Comparison of ENCODE assay signal across 8 mouse cellular contexts in genomic region chr4:48586099-48586821, GRCm38 (mm10). TPM values are rescaled to one million over a fixed set of nuclear protein-coding genes. Genes with fewer than 3 reads are reported as not detected.
DNase-seq lines count a peak whose midpoint lies in the region; ATAC-seq and TF ChIP-seq lines count a peak whose summit lies in the region.

No protein-coding gene starts in this region.

- intact Hi-C loops in gastrocnemius, adult 2 months (cut with DNase I): loop anchor here (5.0 kb wide), 1 partner anchor 91 kb away; no protein-coding TSS in a partner anchor
- intact Hi-C loops in gastrocnemius, postnatal 36 days (cut with DNase I): loop anchor here (5.0 kb wide), 1 partner anchor 91 kb away; no protein-coding TSS in a partner anchor
- intact Hi-C loops in left cerebral cortex, postnatal 14 days (cut with DNase I): loop anchor here (5.0 kb wide), 2 partner anchors 41 to 96 kb away; no protein-coding TSS in a partner anchor

- peak; percentile 41 for ATAC-seq in forebrain, embryonic 13.5 days
- peak; percentile 68 for ATAC-seq in kidney, embryonic 15.5 days (replicated peaks; ENCODE audit: low FRiP score)

- peaks cover 10% of the 10 kb centered on the region; the same call in 1 of the 2 replicates for H3K36me3 ChIP-seq in forebrain, embryonic 13.5 days (ENCODE audit: poor library complexity, severe bottlenecking)
- H3K36me3 ChIP-seq in kidney, embryonic 15.5 days: peaks cover 4% of the 10 kb centered on the region; the same call in 1 of the 2 replicates

- no peak for DNase-seq in gastrocnemius, adult 2 months
- DNase-seq in gastrocnemius, postnatal 36 days: no peak
- peak; percentile 74 for DNase-seq in R1 (ENCODE audit: low read depth, low spot score)
- DNase-seq in lung, postnatal 10 days: peak; percentile 66
- peak; percentile 79 for DNase-seq in retina, postnatal 1 day
- no peak for DNase-seq in left cerebral cortex, postnatal 14 days (ENCODE audit: low spot score in 2 of 2)

- no peak overlapping the region for H3K27ac ChIP-seq in gastrocnemius, adult 2 months
- H3K27ac ChIP-seq in forebrain, embryonic 13.5 days: peak overlapping the region; percentile 97
- peak overlapping the region; percentile 93 for H3K27ac ChIP-seq in kidney, embryonic 15.5 days

- H3K9me3 ChIP-seq in forebrain, embryonic 13.5 days (replicated peaks): no peaks in the 10 kb centered on the region
- H3K9me3 ChIP-seq in kidney, embryonic 15.5 days (replicated peaks): no peaks in the 10 kb centered on the region

- TF ChIP-seq CTCF in gastrocnemius, adult 2 months (IDR thresholded peaks at IDR 0.05): no peak

- H3K9ac ChIP-seq in forebrain, embryonic 13.5 days: peak overlapping the region; percentile 99
- H3K9ac ChIP-seq in kidney, embryonic 15.5 days: peak overlapping the region; percentile 88

- H3K4me1 ChIP-seq in forebrain, embryonic 13.5 days: peaks cover 46% of the 10 kb centered on the region
- peaks cover 16% of the 10 kb centered on the region for H3K4me1 ChIP-seq in kidney, embryonic 15.5 days

- 0% methylated on average over 12 of the region's 12 CpGs for WGBS in forebrain, embryonic 13.5 days
- 2% methylated on average over 12 of the region's 12 CpGs for WGBS in kidney, embryonic 15.5 days

- peak overlapping the region; percentile 88 for H3K4me2 ChIP-seq in forebrain, embryonic 13.5 days
- H3K4me2 ChIP-seq in kidney, embryonic 15.5 days: peak overlapping the region; percentile 81

- peak overlapping the region; percentile 77 for H3K4me3 ChIP-seq in gastrocnemius, adult 2 months
- peak overlapping the region; percentile 88 for H3K4me3 ChIP-seq in forebrain, embryonic 13.5 days
- H3K4me3 ChIP-seq in kidney, embryonic 15.5 days (replicated peaks): peak overlapping the region; percentile 92

- no peaks in the 10 kb centered on the region for H3K27me3 ChIP-seq in forebrain, embryonic 13.5 days
- H3K27me3 ChIP-seq in kidney, embryonic 15.5 days: no peaks in the 10 kb centered on the region

RNA-seq across cellular contexts. Expression of gene Tmeff1, which starts 1.3 kb away (rescaled TPM):
- under 1 TPM; 0.38 to 0.98 TPM for total RNA-seq in gastrocnemius, adult 2 months (2021)
- 1 to 10 TPM in 1 of 2 experiments, under 1 TPM in 1; 0.57 to 1.2 TPM for total RNA-seq in gastrocnemius, postnatal 36 days (2021)
- polyA plus RNA-seq in forebrain, embryonic 13.5 days (2015; fragmentation: Nextera tagmentation; extraction: Ambion mirVana): 76.9 and 117 TPM in 2 replicates
- 53.8 and 57.1 TPM in 2 replicates for polyA plus RNA-seq in kidney, embryonic 15.5 days (2015; fragmentation: Nextera tagmentation; extraction: Ambion mirVana)
- total RNA-seq in left cerebral cortex, postnatal 14 days (2021): 100 to 1,000 TPM; 124 to 134 TPM

RNA-seq across cellular contexts. Expression of gene Msantd3, which starts 46.5 kb away (rescaled TPM):
- total RNA-seq in gastrocnemius, adult 2 months (2021): 10 to 100 TPM; 13.9 to 20.1 TPM
- 10 to 100 TPM; 14.6 to 16.3 TPM for total RNA-seq in gastrocnemius, postnatal 36 days (2021)
- polyA plus RNA-seq in forebrain, embryonic 13.5 days (2015; fragmentation: Nextera tagmentation; extraction: Ambion mirVana): 50.2 and 52.2 TPM in 2 replicates
- 31.9 and 33.4 TPM in 2 replicates for polyA plus RNA-seq in kidney, embryonic 15.5 days (2015; fragmentation: Nextera tagmentation; extraction: Ambion mirVana)
- 10 to 100 TPM; 25.4 to 27.6 TPM for total RNA-seq in left cerebral cortex, postnatal 14 days (2021)

Comparison
In these comparisons a context has a peak if more than half of its experiments do, and no peak if none do; other contexts are left out.
1. DNase-seq: peak in R1 (single experiment), lung, postnatal 10 days (single experiment) and retina, postnatal 1 day (single experiment); none in gastrocnemius, adult 2 months (single experiment), gastrocnemius, postnatal 36 days (0 of 2) and left cerebral cortex, postnatal 14 days (0 of 2).
2. RNA of gene Tmeff1, which starts 1.3 kb away (total RNA-seq): 124 to 134 TPM in left cerebral cortex, postnatal 14 days; 0.57 to 1.2 TPM in gastrocnemius, postnatal 36 days and 0.38 to 0.98 TPM in gastrocnemius, adult 2 months; every median in the first group is over 10 times any median in the second.
3. Peak in every context shown above with its lines, with median percentiles within 50 percentile points of each other: H3K4me3 ChIP-seq.